Mouse (Mus musculus): ENCODE measurements at regions not wholly inside any gene's neighbourhood (a gene's known extent, or its start where the extent isn't known, plus 50 kb on each side); places are given as distances from the start of the nearest gene placed in this dataset.

DNA sequence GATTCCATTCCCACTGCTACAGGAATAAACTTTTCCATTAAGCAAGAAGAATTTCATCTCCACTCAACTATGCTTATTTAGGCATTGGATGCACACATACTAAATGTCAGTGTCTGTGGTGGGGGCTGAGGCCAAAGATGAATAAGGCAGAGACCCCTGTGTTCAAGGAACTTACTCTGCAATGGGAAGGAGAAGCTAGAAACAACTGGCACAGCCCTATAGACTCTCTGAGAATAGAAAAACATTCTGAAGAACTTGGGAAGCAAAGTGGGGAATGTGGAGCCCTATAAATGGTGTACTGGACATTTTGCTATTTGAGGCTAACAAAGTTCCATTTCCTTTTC, 296.1 kb downstream of the Nuak1 start:
- DNase-seq, result no peak
- intact Hi-C loops (cut with DNase I), result no loop called here

DNA sequence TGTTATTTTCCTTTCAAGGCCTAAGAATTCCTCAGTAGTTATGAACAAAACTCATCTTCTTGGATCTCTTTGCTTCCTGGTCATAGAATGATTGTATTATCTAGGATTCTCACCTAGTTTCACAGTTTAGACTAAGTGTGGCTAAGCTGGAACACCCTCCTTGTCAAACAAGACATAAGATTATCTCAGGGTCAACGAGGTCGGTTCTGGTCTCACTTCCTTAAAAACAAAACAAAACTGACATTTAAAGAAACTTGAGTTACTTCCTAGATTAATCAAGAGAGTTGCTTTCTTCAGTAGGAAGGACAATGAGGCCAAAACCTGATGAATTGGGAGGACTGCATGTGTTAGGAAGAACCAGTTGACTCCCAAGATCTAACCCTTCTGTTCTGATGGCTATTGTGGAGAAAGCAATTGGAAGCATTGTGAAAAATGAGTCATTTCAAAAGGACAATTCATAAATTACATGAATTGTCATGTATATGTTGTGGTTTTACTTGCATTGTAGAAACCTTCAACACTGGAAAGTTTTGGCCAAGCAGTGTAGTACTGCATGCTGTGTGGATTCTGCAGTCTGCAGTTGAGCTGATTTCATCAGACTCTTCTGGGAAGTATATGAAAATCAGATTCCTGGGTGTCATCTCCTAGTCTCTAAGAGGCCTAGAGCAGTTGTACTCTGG, 293.0 kb downstream of the Nuak1 start:
- intact Hi-C loops (cut with DNase I), result loop anchor here (2.0 kb wide), 1 partner anchor 47 kb away; no protein-coding TSS in a partner anchor
- no peak for DNase-seq

DNA sequence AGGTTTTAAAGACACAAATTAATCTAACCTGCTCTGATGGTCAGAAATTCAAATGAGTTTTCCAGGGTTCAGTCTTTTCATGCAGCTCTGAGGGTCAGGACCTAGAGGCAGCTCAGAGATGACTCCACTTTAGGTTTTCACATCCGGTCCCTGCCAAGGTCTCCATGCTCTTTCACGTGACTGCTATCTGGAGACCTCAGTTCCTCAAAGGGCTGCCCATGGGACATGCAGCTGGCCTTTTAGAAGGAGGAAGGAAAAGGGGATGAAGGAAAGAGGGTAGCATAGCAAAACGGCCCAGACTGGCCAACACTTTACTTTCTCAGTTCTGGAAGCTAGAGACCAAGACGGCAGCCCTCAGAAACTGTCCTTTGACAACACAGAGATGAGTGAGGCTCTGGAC, 276.6 kb downstream of the Nuak1 start:
- no peak for DNase-seq

DNA sequence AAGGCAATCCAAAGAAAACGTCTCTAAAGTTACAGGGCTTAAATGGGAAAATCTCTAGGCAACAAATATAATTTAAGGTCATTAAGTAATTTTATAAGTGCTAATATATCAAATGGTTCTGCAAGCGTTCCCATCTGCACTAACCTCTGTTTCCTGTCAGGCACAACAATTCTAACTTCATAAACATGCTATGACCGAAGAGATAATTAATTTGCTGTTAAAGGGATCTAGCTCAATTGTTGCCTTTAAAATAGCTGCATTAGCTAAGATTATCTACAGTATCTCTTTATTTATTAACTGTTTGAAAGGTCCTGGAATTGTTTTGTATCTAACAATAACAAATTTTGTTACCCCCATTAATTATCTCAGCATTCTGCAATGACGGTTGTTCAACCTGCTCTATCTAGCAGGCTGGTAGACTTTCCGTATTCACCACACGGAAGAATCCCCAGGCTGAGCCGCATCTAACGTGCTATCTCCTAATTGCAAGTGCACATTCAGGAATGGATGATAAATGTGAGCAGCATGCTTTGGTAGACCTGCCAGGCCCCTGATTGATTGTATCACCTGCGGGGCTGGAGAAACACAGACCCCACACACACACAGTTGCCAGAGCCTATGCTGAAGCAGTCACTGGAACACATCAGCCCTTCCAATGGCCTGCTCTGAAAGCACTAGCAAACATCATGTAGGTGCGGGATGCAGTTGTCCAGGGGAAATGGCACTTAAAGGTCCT, 274.4 kb downstream of the Nuak1 start:
- DNase-seq, result no peak

More for the DNA sequence above, 276.6 kb downstream of the Nuak1 start:
- intact Hi-C loops (cut with DNase I), result loop anchor here (10.0 kb wide), 1 partner anchor 271 kb away; no protein-coding TSS in a partner anchor

DNA sequence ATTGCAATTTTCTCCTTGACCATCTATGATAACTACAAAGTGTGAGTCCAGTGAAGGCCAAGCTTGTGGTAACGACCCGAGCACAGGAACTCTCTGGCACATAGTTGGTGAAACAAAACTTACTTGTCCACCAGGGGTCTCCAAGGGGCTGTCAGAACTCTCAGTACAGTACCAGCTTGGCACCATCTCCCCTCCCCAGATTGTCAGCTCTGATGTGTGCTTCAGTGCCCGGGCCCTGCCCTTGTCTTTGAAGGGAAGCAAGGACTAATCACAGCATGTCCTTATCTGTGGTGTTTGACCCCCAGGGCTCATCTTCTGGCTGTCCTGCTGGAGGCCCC, 273.9 kb downstream of the Nuak1 start:
- intact Hi-C loops (cut with DNase I), result loop anchor here (10.0 kb wide), 1 partner anchor 268 kb away; no protein-coding TSS in a partner anchor
- DNase-seq, result no peak

More for the DNA sequence above, 274.4 kb downstream of the Nuak1 start:
- intact Hi-C loops (cut with DNase I), result loop anchor here (10.0 kb wide), 1 partner anchor 269 kb away; no protein-coding TSS in a partner anchor

DNA sequence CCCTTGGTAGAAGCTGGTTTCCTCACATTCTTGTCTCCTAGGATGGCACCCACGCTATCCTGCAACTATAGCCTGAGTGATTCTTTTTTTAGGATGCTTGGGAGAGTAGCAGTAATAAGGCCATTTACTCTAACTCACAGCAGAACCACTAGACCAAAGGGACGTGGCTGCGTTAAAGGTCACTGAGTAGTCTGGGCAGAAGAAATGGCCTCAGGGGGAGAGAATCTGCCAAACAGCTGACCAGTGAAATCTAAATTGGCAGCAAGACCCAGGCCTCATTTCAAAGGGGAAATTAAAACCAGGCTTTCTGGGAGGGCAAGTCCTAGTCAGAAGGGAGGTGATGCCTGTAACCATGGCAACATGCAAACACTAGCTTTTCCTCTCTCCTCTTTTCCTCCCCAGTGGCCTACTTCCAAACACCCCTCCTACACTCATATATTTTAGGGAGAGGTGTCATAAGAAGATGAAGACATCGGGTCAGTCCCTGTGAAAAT, 267.5 kb downstream of the Nuak1 start:
- intact Hi-C loops (cut with DNase I), result no loop called here
- DNase-seq, result peak; percentile 31 to 58

DNA sequence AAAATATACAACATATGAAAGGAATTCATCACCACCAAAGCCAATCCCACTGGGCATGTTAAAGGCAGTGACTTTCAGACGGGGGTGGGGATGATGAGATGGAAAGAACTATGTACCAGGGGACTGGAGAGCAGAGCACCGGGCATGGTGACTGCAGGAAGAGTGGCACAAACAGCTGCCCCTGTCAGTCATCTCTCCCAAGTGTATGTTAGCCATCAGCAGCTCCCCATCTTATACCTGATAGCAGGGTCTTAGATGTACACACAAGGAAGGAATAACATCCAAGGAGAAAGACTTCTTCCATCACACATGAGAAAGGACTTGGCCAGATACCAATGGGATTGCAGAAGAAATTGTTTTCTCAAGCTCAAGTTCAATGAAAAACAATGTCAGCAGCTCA, 257.2 kb downstream of the Nuak1 start:
- intact Hi-C loops (cut with DNase I), result no loop called here
- no peak for DNase-seq

DNA sequence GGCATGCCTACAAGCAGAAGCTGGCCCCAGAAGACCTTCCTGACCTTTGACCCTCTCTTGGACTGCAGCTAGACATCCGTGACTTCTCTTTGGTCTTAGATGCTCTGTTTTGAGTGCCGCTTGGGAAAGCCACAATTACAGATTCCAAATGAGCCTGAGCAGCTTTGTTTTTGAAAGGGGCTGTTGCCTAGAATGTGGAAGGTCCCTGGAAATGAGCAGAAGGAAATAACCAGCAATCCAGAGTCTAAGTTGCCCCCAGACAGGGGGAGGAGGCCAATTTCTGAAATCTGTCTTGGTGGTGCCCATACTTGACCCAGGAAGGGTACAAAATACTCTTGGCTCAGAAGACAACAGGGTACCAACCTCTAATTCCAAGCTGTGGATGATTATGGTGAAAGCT, 253.9 kb downstream of the Nuak1 start:
- DNase-seq, result no peak
- intact Hi-C loops (cut with DNase I), result no loop called here

DNA sequence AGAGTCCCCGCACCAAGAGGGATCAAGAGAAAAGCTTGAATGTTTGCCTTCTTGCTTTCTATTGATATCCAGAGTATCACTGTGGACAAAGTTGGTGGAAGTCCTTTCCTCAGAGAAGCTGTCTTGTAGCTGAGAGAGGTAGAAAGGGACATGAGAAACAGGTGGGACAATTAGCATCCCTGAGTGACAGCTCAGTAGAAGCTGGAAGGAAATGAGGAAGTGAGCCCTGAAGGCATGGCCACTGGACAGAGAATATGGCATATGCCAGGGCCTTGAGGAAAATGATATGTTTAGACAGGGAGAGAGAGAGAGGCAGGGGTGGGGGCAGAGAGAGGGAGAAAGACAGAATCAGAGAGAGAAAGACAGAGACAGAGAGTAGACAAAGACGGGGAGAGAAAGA, 241.4 kb downstream of the Nuak1 start:
- no peak for DNase-seq
- intact Hi-C loops (cut with DNase I), result no loop called here

DNA sequence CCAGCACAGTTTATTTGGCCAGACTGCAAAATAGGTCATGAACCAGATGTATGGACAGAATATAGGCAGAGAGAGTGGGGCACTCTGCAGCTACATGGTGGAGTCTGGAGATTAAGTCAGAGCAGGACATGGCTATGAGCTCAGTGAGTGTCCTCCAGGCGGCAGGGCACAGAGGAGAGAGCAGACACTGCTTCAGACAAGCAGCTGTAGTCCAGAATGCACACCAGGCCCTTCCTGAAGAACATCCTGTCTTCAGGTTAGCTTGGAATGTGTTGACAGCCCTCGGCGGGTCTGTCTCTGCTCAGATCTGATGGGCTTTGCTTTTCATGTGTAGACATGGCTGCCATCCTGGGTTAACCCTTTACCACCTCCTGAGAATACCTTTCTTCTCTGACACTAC, 238.6 kb downstream of the Nuak1 start:
- intact Hi-C loops (cut with DNase I), result no loop called here
- DNase-seq, result no peak

DNA sequence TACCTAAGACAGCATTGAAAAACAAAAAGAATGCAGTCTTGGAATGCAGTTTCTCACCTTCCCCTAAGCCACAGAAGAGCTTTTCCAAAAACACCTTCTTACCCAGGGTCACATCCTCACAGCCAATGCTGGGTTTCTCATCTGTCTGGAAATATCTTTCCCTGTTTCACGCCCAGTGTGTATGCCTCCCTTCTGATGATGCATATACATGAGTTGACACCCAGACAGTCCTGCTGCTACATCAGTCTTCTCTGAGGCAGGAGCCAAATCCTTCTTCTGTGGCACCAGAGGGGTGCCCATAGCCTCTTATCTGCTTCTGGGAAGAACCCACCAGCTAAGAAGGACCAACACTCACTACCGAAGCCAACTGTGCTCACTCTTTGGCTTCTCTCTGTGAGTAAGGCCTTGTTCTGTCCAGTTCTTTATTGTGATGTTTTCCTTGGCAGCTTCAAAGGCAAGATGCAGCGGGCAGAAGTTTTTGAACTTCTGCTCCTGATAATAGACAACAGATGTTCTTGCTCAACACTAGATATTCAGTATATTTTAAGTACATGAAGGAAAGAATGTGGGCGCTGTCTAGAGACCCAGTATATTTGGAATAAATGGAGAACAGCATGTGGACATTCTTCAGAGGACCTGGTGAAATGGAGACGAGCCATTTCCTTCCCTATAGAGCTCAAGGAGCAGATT, 228.2 kb downstream of the Nuak1 start:
- no peak for DNase-seq
- intact Hi-C loops (cut with DNase I), result no loop called here

DNA sequence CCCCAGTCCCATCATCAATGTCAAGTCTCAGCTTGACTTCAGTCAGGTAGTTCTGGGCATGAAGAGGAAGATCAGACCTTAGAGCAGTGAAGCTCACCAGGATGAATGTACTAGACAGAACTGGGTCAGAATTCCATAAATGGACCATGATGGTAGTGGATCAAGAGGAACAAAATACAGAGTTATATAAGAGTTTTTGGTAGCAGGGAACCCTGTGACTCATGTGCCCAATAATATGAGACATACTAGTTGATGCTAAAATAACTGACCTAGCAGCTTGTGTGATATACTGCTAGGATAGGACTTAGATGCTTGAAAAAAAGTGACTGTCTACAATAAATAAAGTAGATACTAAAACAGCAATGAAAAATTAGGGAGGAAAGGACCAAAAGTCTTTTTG, 225.6 kb downstream of the Nuak1 start:
- intact Hi-C loops (cut with DNase I), result no loop called here
- no peak for DNase-seq

DNA sequence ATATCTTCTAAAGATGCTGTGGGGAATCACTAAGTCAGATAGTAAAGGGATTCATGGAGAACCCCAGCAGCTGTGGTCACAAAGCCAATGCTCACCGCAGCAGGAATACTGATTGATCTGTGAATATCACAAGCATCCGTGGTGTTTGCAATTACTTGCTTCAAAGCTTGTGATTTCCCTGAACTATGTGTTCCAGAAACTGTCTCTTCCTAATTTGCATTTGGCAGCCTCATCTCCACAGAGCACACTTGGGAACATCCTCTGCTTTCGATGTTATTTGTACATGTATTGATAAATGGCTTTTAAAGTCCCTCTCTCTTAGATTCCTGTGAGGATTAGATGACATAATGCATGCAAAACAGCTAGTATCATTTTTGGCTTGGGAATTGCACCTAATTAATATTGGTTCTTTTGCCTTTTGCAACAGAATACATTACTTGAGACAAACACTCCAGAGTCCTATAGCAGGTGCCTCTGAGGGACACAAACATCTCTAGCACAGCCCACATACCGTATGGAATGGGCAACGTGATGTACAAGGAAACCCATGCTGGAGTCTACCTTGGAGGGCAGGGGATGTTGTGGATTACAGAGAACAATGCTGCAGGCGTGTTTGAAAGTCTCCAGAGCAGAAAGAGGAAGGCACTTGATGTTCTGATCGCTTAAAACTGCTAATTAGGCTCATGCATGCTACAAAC, 211.0 kb downstream of the Nuak1 start:
- intact Hi-C loops (cut with DNase I), result no loop called here

DNA sequence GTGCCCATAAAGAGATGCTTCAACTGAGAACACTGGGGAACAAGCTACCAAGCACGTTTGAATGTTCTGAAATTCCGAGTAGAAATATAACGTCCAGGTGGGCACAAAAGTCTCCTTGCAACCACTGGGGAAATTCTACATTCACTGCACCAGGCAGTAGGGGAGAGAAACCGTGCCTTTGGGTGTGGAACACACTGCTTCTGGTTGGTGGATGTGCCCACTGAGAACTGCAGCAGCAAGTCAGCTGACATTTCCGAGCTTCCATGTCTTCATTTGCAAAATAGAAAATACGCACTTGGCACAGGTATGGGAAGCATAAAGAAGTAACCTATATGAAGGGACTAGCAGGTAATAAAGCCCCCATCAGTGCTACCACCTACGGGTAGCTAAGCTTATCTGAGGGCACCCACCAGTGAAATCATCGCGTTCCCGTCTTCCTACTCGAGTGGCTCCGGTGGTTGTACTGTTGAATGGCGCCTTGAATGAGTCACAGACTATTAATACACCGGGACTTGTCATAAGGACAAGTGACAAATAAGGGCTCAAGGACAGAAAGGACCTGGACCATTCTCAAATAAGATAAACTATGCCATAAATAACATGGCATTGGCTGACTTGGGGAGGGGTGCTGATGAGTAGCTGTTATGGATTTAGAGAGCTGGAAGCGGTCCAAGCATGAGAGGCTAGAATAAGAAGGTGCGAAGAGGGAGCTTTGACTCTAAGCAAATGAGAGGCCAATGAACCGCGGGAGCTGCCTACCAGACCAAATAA, 210.2 kb downstream of the Nuak1 start:
- no peak for DNase-seq
- intact Hi-C loops (cut with DNase I), result no loop called here

More for the DNA sequence above, 211.0 kb downstream of the Nuak1 start:
- DNase-seq, result no peak

DNA sequence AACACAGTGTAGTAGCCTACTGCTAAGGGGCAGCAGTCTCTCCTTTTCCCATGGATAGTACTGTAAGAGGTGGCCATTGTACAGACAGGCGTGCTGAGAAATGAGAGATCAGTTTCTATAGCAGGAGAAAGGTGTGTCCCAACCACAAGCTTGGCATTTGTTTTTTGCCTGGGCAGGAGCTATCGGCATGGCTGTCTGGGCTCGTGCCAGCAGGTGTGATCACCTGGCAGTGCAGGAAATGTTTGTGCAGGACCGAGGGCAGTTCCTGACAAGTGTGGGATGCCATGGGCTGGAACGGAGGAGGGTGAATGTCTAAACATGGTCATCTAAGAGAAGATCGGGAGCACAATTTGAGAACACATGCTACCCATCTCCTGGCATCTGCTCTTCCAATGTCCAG, 205.4 kb downstream of the Nuak1 start:
- intact Hi-C loops (cut with DNase I), result no loop called here
- no peak for DNase-seq

DNA sequence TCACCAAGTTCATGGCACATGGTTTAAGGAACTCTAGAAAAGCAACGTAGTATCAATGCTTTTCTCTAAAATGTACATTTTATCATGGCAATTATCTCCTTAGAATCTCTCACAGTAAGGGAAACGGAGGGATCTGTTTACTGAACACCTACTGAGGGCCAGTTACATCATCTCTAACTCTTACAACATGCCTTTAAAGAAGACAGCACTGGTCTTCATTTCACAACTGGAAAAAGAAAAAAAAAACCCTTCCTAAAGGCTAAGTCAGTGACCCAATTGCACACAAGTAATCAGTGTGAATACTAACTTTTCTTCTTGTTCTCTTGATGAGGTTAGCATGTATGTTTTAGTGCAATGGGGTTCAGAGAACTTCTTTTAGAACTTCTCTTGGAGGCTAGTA, 204.2 kb downstream of the Nuak1 start:
- DNase-seq, result no peak
- intact Hi-C loops (cut with DNase I), result no loop called here

DNA sequence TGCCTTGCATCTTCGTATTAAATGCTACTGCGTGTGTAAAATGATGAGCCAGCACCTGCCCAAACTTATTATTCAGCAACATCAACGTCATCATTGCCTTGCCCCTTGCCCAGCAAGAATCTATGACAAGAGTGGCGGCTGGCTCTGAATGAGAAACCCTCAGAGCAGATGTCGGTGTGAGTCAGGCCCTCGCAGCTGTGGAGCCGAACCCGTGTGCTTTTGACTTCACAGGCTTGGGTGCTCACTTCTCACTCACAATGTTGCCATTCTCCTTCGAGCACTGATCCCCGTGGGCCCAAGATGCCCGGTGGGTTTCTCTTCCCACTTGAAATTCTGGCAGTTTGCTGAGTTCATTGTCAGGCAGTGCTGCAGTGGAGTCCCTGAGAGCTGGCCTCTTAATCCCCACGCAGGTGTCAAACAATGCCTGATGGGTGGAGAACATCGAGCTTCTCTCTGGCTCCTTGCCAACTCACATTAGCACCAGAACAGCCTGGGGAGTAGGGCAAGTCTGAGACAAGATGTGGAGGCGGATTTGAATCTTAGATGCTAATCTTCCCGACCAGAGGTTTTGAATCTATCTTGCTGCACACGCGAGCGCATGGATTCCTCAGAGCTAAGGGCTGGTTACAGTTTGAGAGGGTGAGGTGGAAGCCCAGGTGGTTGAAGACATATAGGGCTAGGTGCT, 202.0 kb downstream of the Nuak1 start:
- intact Hi-C loops (cut with DNase I), result no loop called here
- DNase-seq, result no peak

DNA sequence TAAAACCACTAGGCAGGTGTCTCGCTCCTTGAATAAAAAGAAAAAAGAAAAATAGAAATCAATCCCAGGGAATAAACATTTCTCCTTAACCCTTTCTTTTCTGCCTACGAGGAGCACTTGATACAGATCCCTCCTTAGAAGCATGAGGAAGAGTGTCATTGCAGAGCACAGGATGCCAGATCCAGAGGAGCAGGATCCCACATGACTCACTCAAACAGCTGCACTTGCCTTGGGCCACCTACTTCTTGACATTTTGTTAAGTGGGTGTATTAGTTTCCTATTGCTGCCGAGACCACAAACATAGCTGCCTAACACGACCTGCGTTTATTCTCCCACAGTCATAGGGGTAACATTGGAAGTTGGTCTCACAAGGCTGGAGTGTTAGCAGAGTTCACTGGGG, 197.1 kb downstream of the Nuak1 start:
- DNase-seq, result no peak
- intact Hi-C loops (cut with DNase I), result no loop called here

DNA sequence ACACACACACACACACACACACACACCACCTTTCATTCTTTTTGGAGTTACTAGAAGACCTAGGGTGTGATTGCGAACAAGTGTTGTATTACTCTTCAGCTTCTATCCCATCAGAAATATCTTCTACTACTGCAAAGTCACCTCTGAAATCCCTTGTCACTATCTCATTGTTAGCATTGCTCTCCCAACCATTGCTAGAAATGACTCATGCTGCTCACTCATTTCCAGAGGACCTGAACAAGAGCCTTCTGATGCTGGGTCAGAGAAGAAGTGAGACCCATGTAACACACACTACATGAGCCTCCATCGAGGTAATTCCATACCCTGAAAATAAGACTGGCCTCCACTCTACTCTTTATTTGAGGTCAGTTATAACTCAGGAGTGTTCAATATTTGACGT, 191.1 kb downstream of the Nuak1 start:
- intact Hi-C loops (cut with DNase I), result no loop called here
- DNase-seq, result no peak
